Mouse (Mus musculus): ENCODE measurements around the gene Fbxo41. TPM values are rescaled to one million over a fixed set of nuclear protein-coding genes. Genes with fewer than 3 reads are reported as not detected.

The Fbxo41 gene
- 10.2 and 10.4 TPM in 2 replicates for polyA plus RNA-seq (2015; fragmentation: Nextera tagmentation; extraction: Ambion mirVana)

DNA sequence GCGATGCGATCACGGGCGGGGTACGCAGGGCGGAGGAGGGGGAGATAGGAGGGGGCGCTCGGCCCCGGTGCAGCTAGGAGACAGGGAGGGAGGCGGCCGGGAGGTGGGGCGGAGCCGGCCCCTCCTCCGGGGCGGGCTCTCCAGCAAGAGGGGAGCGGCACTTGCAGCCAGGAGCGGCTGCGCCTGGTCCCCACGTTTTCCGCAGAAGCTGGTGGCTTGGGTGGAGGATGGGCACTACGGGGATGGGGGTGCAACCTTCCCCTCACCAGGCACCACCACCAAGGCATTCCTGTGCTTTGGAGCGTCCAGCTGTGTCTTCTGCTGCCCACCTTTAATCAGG is at the start of gene Fbxo41:
TSS of gene Fbxo41 (minus strand) at position 84 of the 340 bp plus-strand sequence.
- Histone ChIP-seq H3K9ac (peak within 1 kb of the TSS; percentile 85), H3K27ac (replicated peaks) (peak within 1 kb of the TSS; percentile 75), H3K36me3 (no peaks in the 10 kb centered on the region), H3K27me3 (no peaks in the 10 kb centered on the region), H3K9me3 (no peaks in the 10 kb centered on the region), H3K4me3 (peak within 1 kb of the TSS; percentile 60), H3K4me2 (peak within 1 kb of the TSS; percentile 65), H3K4me1 (replicated peaks) (peaks cover 20% of the 10 kb centered on the region)
- peak; percentile 89 for ATAC-seq (ENCODE audit: low FRiP score, low read depth)
- under 1% methylated on average over 20 of the region's 22 CpGs for WGBS

- no peak for ATAC-seq (ENCODE audit: low FRiP score, low read depth)
- Histone ChIP-seq H3K9ac (no peak overlapping the region), H3K4me1 (replicated peaks) (no peaks in the 10 kb centered on the region), H3K36me3 (no peaks in the 10 kb centered on the region), H3K4me2 (no peak overlapping the region), H3K4me3 (no peak overlapping the region), H3K9me3 (no peaks in the 10 kb centered on the region), H3K27ac (replicated peaks) (no peak overlapping the region), H3K27me3 (no peaks in the 10 kb centered on the region)
- WGBS = 89% methylated on average over 5 of the region's 5 CpGs
Observed at GRCm38 (mm10) chr6:85547642-85548041, 44.8 kb upstream of the Fbxo41 start.

GRCm38 (mm10) chr6:85544251-85544881 is 41.6 kb upstream of the Fbxo41 start:
- Histone ChIP-seq H3K9me3 (no peaks in the 10 kb centered on the region), H3K27me3 (no peaks in the 10 kb centered on the region), H3K9ac (no peak overlapping the region), H3K27ac (replicated peaks) (no peak overlapping the region), H3K36me3 (no peaks in the 10 kb centered on the region), H3K4me1 (replicated peaks) (no peaks in the 10 kb centered on the region), H3K4me3 (no peak overlapping the region), H3K4me2 (peak overlapping the region; percentile 35)
- ATAC-seq (ENCODE audit: low FRiP score, low read depth) = no peak
- WGBS = 62% methylated on average over 13 of the region's 13 CpGs

DNA sequence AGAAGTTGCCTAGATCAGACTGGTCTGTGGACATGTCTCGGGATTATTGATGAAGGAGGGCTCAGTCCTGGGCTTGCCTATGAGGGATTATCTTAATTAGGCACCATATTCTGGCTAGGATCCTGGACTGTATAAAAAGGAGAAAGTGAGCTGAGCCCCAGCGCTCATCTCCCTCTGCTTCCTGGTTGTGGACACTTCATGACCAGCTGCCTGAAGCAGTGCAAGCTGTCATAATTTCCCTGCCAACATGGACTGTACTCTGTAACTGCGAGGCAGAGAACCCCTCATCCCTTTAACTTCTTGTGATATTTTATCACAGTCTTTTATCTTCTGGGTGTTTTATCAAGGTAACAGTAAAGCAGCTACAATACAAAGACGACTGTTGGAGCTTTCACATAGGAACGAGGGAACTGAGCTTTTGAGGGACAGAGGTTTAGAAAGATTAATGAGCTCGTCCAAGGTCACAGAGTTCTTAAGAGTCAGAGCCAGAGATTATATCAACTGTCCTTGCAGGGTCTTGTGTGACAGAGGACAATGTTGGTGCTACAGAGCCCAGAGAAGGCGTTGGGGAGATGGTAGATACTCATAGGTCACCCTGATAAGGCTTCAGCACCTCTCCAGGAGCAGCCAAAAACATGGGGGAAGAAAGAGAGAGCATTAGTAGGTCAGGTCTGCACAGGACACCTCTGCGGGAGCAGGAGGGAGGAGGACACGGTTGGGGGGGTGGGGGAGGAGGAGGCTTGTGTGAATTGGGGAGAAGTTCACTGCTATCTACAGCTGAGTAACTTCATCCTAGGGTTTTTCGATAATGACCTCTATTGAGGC is 40.8 kb upstream of the Fbxo41 start:
- Histone ChIP-seq H3K27me3 (no peaks in the 10 kb centered on the region), H3K4me3 (no peak overlapping the region), H3K36me3 (no peaks in the 10 kb centered on the region), H3K4me2 (no peak overlapping the region), H3K9me3 (no peaks in the 10 kb centered on the region), H3K4me1 (replicated peaks) (no peaks in the 10 kb centered on the region), H3K27ac (replicated peaks) (no peak overlapping the region), H3K9ac (no peak overlapping the region)
- ATAC-seq (ENCODE audit: low FRiP score, low read depth) = no peak
- WGBS = 76% methylated on average over 10 of the region's 10 CpGs

- Histone ChIP-seq H3K9me3 (no peaks in the 10 kb centered on the region), H3K9ac (no peak overlapping the region), H3K4me3 (no peak overlapping the region), H3K4me1 (replicated peaks) (peaks cover 5% of the 10 kb centered on the region), H3K27me3 (no peaks in the 10 kb centered on the region), H3K27ac (replicated peaks) (no peak overlapping the region), H3K36me3 (no peaks in the 10 kb centered on the region), H3K4me2 (no peak overlapping the region)
- WGBS = 72% methylated on average over 2 of the region's 2 CpGs
- no peak for ATAC-seq (ENCODE audit: low FRiP score, low read depth)
Observed at GRCm38 (mm10) chr6:85522825-85523224, 20.0 kb upstream of the Fbxo41 start.

DNA sequence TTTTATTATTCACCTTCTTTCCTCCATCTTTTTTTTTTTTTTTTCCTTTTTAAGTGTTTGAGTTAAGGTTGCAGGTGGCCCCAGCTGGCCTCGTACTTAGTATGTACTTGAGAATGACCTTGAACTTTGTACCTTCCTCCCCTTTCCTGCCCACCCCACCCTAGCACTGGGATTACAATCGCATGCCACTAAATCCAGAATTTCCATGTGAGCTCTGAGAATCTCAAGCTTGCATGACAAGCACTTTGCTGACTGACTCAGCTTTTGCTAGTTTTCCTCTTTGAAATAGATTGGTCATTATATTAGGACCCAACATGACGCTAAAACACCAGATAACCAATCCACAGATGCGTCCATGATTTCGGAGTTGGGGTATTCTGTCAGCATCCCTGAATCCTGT is 19.2 kb upstream of the Fbxo41 start:
- Histone ChIP-seq H3K4me3 (no peak overlapping the region), H3K27ac (replicated peaks) (no peak overlapping the region), H3K4me2 (no peak overlapping the region), H3K9me3 (no peaks in the 10 kb centered on the region), H3K27me3 (no peaks in the 10 kb centered on the region), H3K36me3 (no peaks in the 10 kb centered on the region), H3K9ac (no peak overlapping the region), H3K4me1 (replicated peaks) (peaks cover 8% of the 10 kb centered on the region)
- no peak for ATAC-seq (ENCODE audit: low FRiP score, low read depth)
- 89% methylated on average over 5 of the region's 5 CpGs for WGBS

DNA sequence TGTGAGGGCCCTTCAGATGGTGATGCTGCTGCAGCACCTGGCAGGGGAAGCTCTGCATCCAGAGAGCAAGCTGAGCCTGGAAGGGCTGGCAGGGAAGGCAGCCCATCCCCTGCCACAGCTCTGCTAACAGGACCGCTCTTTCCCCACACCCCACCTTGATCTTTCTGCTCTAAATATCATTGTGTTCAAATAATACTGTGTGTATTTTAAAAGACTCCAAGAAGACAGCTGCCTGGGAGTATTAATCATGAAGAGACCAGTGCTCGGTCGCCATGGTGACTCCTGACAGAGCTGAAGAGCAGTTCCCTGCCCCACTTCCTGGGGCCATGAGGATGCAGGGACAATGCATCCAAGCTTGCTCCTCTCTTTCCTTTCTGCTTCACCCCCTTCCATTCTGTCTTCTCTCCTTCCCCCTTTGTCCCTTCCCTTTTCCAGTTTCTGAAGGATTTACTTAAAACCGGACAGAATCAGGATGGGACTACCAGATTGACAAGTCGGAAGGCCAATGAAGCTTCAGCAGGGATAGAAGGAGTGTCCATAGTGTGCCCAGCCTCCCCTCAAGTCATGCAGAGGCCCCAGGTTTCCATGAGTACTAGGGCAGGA is 15.4 kb upstream of the Fbxo41 start:
- H3K4me3 ChIP-seq = no peak overlapping the region; the same call in 1 of the 2 replicates
- no peaks in the 10 kb centered on the region for H3K9me3 ChIP-seq
- H3K9ac ChIP-seq = no peak overlapping the region
- peaks cover 18% of the 10 kb centered on the region for H3K4me1 ChIP-seq (replicated peaks)
- H3K36me3 ChIP-seq = no peaks in the 10 kb centered on the region
- H3K4me2 ChIP-seq = peak overlapping the region; percentile 38
- 18% methylated on average over 5 of the region's 5 CpGs for WGBS
- H3K27me3 ChIP-seq = peaks cover 32% of the 10 kb centered on the region
- peak overlapping the region; percentile 67 for H3K27ac ChIP-seq (replicated peaks)
- ATAC-seq (ENCODE audit: low FRiP score, low read depth) = peak; percentile 71

- WGBS = 64% methylated on average over 4 of the region's 4 CpGs
- no peak for ATAC-seq (ENCODE audit: low FRiP score, low read depth)
- H3K27me3 ChIP-seq = peaks cover 55% of the 10 kb centered on the region
Observed at GRCm38 (mm10) chr6:85515941-85516340, 13.1 kb upstream of the Fbxo41 start.

DNA sequence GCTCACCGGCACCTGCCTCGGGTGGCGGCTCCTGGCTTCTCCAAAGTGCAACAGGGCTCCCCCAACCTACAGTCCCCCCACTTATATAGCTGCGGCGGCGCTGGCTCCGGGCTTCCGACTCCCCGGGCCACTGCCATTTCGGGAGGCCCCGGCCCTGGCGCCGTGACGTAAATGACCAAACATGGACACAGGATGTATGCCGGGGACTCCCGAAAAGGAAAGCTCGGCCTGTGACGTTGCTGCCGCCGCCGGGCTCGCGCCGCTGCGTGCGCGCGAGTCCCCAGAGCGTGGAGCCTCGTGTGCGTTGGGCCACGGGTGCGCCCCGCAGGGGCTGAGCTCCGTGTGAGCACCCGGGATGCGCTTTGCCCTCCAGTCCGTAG is 10.7 kb upstream of the Fbxo41 start, which contains the start of gene Egr4:
TSS of gene Egr4 (minus strand) at position 59 of the 380 bp plus-strand sequence.
- H3K4me2 ChIP-seq = peak within 1 kb of the TSS; percentile 95
- H3K36me3 ChIP-seq = no peaks in the 10 kb centered on the region
- no peaks in the 10 kb centered on the region for H3K9me3 ChIP-seq
- no peak within 1 kb of the TSS for H3K27ac ChIP-seq (replicated peaks)
- ATAC-seq (ENCODE audit: low FRiP score, low read depth) = peak; percentile 60
- H3K4me3 ChIP-seq = peak within 1 kb of the TSS; percentile 50
- H3K27me3 ChIP-seq = peaks cover 71% of the 10 kb centered on the region
- under 1% methylated on average over 36 of the region's 38 CpGs for WGBS
- peaks cover 40% of the 10 kb centered on the region for H3K4me1 ChIP-seq (replicated peaks)
- H3K9ac ChIP-seq = peak within 1 kb of the TSS; percentile 36

More at GRCm38 (mm10) chr6:85515941-85516340, 13.1 kb upstream of the Fbxo41 start:
- Histone ChIP-seq H3K4me2 (no peak overlapping the region), H3K4me3 (no peak overlapping the region), H3K36me3 (no peaks in the 10 kb centered on the region), H3K9ac (no peak overlapping the region), H3K27ac (replicated peaks) (no peak overlapping the region), H3K9me3 (no peaks in the 10 kb centered on the region), H3K4me1 (replicated peaks) (peaks cover 40% of the 10 kb centered on the region)

- no peaks in the 10 kb centered on the region for H3K9me3 ChIP-seq
- peak overlapping the region; percentile 95 for H3K4me2 ChIP-seq
- H3K9ac ChIP-seq = peak overlapping the region; percentile 36
- ATAC-seq (ENCODE audit: low FRiP score, low read depth) = peak; percentile 43
- H3K27ac ChIP-seq (replicated peaks) = no peak overlapping the region
- peaks cover 36% of the 10 kb centered on the region for H3K4me1 ChIP-seq (replicated peaks)
- H3K36me3 ChIP-seq = no peaks in the 10 kb centered on the region
- under 1% methylated on average over 89 of the region's 90 CpGs for WGBS
- H3K4me3 ChIP-seq = peak overlapping the region; percentile 50
- peaks cover 71% of the 10 kb centered on the region for H3K27me3 ChIP-seq
Observed at GRCm38 (mm10) chr6:85512577-85513530, 10.1 kb upstream of the Fbxo41 start.

DNA sequence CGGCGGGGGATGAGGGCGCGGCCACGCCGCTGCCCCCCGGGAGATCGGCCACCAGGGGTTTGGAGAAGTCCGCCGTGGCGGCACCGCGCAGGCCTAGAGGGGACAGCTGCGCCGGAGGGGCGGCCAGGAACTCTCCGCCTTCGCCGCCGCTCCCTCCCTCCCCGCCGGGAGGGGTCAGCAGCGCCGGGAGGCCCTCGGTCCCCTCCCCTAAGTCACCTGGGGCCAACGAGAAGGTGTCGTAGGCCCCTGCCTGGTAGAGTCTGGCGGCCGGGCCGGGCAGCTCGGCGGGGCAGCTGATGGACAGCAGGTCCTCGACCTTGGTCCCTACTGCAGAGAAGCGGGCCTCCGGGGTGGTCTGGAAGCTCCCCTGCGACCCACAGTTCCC is 9.3 kb upstream of the Fbxo41 start:
- Histone ChIP-seq H3K4me2 (peak overlapping the region; percentile 95), H3K9ac (peak overlapping the region; percentile 5; the same call in 1 of the 2 replicates), H3K27me3 (peaks cover 71% of the 10 kb centered on the region), H3K4me3 (peak overlapping the region; percentile 50), H3K36me3 (no peaks in the 10 kb centered on the region), H3K4me1 (replicated peaks) (peaks cover 32% of the 10 kb centered on the region), H3K9me3 (no peaks in the 10 kb centered on the region), H3K27ac (replicated peaks) (no peak overlapping the region)
- no peak for ATAC-seq (ENCODE audit: low FRiP score, low read depth)
- under 1% methylated on average over 23 of the region's 36 CpGs for WGBS
